Mouse (Mus musculus) lung, postnatal 0 days (tissue): Measurements from ENCODE around the gene Hhat. TPM values are rescaled to one million over a fixed set of nuclear protein-coding genes. Genes with fewer than 3 reads are reported as not detected.

Experiments
- ATAC-seq: fragments of 200-750 bp; cut with Nextera tagmentation; 2 replicates; pipeline ENCODE4 v1.8.0; 2017; ENCODE audit warnings: moderate library complexity
- DNase-seq: peaks from one replicate; pipeline ENCODE4 v3.0.0-alpha.2; 2016; ENCODE audit warnings: low spot score
- H3K27ac ChIP-seq: fragments of 300-500 bp; sonication (generic); 2 replicates; pipeline ENCODE4 v1.5.1; 2014; ENCODE audit warnings: antibody characterized with exemption, mild to moderate bottlenecking, low read length, mixed read lengths
- H3K27me3 ChIP-seq: fragments of 300-500 bp; sonication (generic); replicated peaks from 2 replicates; pipeline ENCODE4 v1.6.1; 2014; ENCODE audit warnings: low read length, mixed read lengths; ENCODE audit not compliant: insufficient read depth
- H3K36me3 ChIP-seq: fragments of 300-500 bp; sonication (generic); 2 replicates; pipeline ENCODE4 v1.6.1; 2014; ENCODE audit warnings: low read length, mixed read lengths; ENCODE audit not compliant: insufficient read depth
- H3K4me1 ChIP-seq: fragments of 300-500 bp; sonication (generic); 2 replicates; pipeline ENCODE4 v1.6.1; 2014; ENCODE audit warnings: antibody characterized with exemption, low read depth, low read length, mixed read lengths; ENCODE audit not compliant: insufficient read depth
- H3K4me2 ChIP-seq: fragments of 300-500 bp; sonication (generic); replicated peaks from 2 replicates; pipeline ENCODE4 v1.6.1; 2014; ENCODE audit warnings: low read depth, mild to moderate bottlenecking, low read length, moderate library complexity, mixed read lengths
- H3K4me3 ChIP-seq: fragments of 300-500 bp; sonication (generic); 2 replicates; pipeline ENCODE4 v1.5.1; 2014; ENCODE audit warnings: low read depth, low read length
- H3K9ac ChIP-seq: fragments of 300-500 bp; sonication (generic); replicated peaks from 2 replicates; pipeline ENCODE4 v1.6.1; 2014; ENCODE audit warnings: low read depth, mild to moderate bottlenecking
- H3K9me3 ChIP-seq: fragments of 300-500 bp; sonication (generic); 2 replicates; pipeline ENCODE4 v1.6.1; 2016; ENCODE audit warnings: low read length, mixed read lengths
- CTCF ChIP-seq: IDR thresholded peaks from 2 replicates; pipeline ENCODE4 v1.5.1; 2016; ENCODE audit warnings: antibody characterized with exemption, mild to moderate bottlenecking
- EP300 ChIP-seq: IDR thresholded peaks from 2 replicates; pipeline ENCODE4 v1.6.1; 2016; ENCODE audit warnings: antibody characterized with exemption, mild to moderate bottlenecking, control low read depth
- WGBS: fragments of 180-500 bp; shearing (Covaris S2); extraction: QIAGEN DNeasy Blood & Tissue Kit; methylation state at CpG from one replicate; pipeline ENCODE4 v1.1.7; 2014; 5-methylcytosine and 5-hydroxymethylcytosine counted together
- polyA plus RNA-seq: library from polyadenylated mRNA; unstranded; fragments of >200 nt; fragmentation: Nextera tagmentation; extraction: Ambion mirVana; gene quantifications from 2 replicates; pipeline ENCODE4 v1.2.1, GENCODE M21; 2015

Gene Hhat
- polyA plus RNA-seq, 1 experiment from 2014 or later: 2.4 TPM

DNA sequence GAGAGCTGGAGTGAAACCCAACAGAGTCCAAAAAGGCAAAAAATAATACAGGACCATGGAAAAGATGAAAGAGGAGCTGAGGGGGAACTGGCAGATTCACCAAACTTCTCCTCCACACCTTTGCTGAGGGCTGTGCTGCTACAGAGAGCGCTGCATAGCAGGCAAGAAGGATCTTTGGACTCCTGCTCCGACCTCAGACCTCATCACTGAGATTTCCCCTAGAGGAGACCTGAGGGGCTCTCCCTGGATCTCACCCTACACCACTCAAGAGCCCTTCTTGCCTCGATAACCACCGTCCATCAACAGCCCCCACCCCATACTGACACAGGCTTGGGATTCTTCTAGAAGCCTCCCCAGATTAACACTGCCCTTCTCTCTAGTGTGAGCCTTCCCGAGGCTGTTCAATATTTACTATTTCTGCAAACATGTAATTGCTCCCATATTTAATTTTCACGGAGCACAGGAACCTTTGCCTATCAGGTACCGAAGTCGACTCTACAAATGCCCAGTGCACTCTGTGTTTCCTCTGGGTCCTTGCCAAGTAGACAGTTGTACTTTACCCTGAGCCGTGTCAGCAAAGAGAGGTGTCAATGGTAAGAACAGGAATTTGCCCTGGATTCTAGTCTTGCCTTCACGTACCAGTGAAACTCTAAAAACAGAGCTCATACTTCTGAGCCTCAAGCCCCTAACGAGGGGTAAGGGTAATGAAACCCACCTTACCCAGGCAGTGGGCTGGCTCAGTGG is 158.9 kb downstream of the Hhat start:
- Histone ChIP-seq H3K9ac (no peak overlapping the region), H3K4me1 (no peaks in the 10 kb centered on the region), H3K9me3 (no peaks in the 10 kb centered on the region), H3K27me3 (no peaks in the 10 kb centered on the region), H3K27ac (no peak overlapping the region), H3K4me2 (no peak overlapping the region), H3K36me3 (no peaks in the 10 kb centered on the region), H3K4me3 (no peak overlapping the region)
- no peak for ATAC-seq
- TF ChIP-seq EP300 (no peak), CTCF (no peak)
- 60% methylated on average over 11 of the region's 11 CpGs for WGBS
- no peak for DNase-seq

DNA sequence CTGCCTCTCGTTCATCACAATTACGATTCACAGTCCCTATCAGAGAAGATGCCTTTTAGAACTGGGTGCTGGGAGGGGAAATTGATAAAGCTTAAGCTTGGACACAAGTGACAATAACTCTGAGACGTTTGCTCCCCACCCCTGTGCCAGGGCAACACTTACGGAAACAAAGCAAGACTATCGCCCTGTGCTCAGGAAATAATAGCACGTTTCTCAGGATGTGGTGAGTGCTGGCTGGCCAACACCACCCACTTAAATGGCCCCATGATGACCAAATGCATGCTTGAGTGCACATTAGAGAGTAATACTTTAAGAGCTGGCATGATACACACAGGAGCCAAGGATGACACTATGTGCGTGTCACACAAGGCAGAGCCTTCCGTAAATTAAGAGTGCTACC is 164.1 kb downstream of the Hhat start:
- Histone ChIP-seq H3K9me3 (no peaks in the 10 kb centered on the region), H3K27me3 (no peaks in the 10 kb centered on the region), H3K9ac (no peak overlapping the region), H3K4me1 (no peaks in the 10 kb centered on the region), H3K4me3 (no peak overlapping the region), H3K27ac (no peak overlapping the region), H3K36me3 (no peaks in the 10 kb centered on the region), H3K4me2 (no peak overlapping the region)
- no peak for TF ChIP-seq CTCF
- DNase-seq (no peak), ATAC-seq (no peak)
- 65% methylated on average over 8 of the region's 8 CpGs for WGBS

DNA sequence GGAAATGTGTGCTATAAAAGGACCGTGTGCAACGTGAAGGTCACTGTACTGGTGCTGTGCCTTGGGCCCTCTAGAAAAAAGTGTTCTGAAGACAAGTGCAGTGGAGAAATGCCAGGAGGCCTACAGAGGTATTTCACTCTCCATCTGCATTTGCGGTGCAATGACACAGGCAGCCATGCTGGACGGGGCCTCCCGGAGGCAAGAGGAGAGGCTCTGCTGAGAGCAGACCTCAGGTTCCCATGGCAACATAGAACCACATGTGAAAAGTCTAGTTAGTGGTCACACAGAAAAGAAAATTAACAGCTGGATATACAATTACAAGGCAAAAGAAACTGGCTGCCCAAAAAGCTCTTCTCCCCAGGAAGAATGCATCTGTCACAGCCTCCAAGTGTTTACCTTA is 166.6 kb downstream of the Hhat start:
- DNase-seq (no peak), ATAC-seq (no peak)
- Histone ChIP-seq H3K9me3 (no peaks in the 10 kb centered on the region), H3K4me1 (no peaks in the 10 kb centered on the region), H3K36me3 (no peaks in the 10 kb centered on the region), H3K4me3 (no peak overlapping the region), H3K9ac (no peak overlapping the region), H3K27ac (no peak overlapping the region), H3K27me3 (no peaks in the 10 kb centered on the region), H3K4me2 (no peak overlapping the region)
- 51% methylated on average over 5 of the region's 5 CpGs for WGBS
- TF ChIP-seq EP300: no peak
- no peak for TF ChIP-seq CTCF

DNA sequence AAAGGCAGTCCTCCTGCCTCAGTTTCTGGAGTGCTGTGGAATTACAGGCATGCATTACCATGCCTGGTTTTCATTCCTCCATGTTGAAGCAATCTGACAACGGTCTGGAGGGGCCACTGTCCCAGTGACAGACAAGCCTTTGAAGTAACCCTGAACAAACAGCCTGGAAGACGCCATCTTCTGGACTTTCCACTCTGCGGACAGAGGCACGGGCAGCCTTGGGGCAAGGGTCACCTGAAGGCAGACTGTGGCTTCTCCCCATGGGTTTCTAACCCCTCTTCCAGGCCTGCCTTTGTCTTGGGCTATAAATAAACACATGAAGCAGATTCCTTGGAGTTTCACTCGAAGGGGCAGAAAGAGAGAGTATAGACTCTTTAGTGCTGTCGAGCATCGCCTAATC is 167.5 kb downstream of the Hhat start:
- H3K4me1 ChIP-seq: no peaks in the 10 kb centered on the region
- 36% methylated on average over 7 of the region's 7 CpGs for WGBS
- no peaks in the 10 kb centered on the region for H3K36me3 ChIP-seq
- H3K9ac ChIP-seq: no peak overlapping the region
- H3K9me3 ChIP-seq: no peaks in the 10 kb centered on the region
- no peak for TF ChIP-seq CTCF
- TF ChIP-seq EP300: no peak
- no peaks in the 10 kb centered on the region for H3K27me3 ChIP-seq
- H3K4me2 ChIP-seq: no peak overlapping the region
- H3K27ac ChIP-seq: no peak overlapping the region
- ATAC-seq (no peak), DNase-seq (no peak)
- no peak overlapping the region for H3K4me3 ChIP-seq

DNA sequence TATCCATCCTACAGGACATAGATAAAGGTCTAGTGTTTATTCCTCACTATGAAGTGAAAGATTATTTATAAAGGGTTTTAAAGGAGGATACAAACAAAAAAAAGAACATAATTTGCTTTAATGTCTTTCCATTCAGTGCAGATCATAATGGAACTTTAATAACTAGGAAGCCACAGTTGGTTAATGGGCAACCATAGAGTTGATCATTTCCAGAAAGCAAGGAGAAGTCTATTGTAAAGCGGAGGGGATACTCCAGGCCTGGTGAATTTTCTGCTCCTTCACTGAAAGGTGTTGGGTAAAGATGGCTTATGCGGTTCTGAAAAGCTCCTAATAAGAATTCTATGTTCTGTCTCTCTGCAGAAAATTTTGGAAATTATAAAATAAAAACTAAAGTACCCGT is 169.8 kb downstream of the Hhat start:
- TF ChIP-seq EP300 (no peak), CTCF (no peak)
- Histone ChIP-seq H3K36me3 (no peaks in the 10 kb centered on the region), H3K9ac (no peak overlapping the region), H3K4me3 (no peak overlapping the region), H3K4me2 (no peak overlapping the region), H3K27ac (no peak overlapping the region), H3K4me1 (no peaks in the 10 kb centered on the region), H3K27me3 (no peaks in the 10 kb centered on the region), H3K9me3 (no peaks in the 10 kb centered on the region)
- no peak for DNase-seq
- WGBS: 81% methylated on average over 3 of the region's 3 CpGs
- no peak for ATAC-seq

DNA sequence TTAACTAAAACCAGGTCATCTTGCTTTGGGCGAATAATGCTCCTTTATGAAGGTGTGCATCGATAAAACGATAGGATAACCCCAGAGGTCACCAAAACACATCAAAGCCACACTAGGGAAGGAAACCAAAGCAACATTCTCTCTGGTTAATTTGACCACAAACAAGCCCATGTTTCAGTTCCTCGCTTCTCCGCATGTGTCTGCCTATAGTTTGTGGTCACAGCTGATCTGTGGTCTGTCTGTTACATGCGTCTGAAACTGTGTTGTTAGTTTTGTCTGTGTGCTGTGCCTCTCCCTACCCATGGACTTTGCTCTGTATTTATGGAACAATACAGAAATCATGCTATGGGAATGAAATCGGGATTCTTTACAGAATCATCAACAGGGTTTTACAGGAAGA is 171.3 kb downstream of the Hhat start:
- Histone ChIP-seq H3K9me3 (no peaks in the 10 kb centered on the region), H3K9ac (no peak overlapping the region), H3K4me3 (no peak overlapping the region), H3K27me3 (no peaks in the 10 kb centered on the region), H3K27ac (no peak overlapping the region), H3K4me2 (no peak overlapping the region), H3K36me3 (no peaks in the 10 kb centered on the region), H3K4me1 (no peaks in the 10 kb centered on the region)
- TF ChIP-seq EP300 (no peak), CTCF (no peak)
- WGBS: 79% methylated on average over 7 of the region's 7 CpGs
- DNase-seq (no peak), ATAC-seq (no peak)

DNA sequence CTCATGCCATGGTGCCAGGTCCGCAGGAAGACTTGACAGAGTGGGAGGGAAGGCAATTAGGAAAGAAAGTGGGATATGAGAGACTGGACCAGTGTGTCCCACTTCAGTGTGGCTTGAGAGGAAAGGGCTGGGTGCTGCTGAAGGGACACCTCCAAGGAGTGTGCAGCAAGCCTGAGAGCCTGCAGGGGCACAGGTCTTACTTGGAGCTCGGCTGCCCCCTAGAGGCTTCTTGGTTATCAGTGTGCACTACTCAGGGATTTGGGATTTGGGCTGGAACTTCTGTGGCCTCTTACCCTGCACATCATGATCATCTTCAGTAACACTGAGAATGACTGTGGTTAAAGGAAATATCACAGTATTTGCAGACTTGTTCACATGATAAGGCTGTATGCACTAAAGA is 172.6 kb downstream of the Hhat start:
- WGBS: 41% methylated on average over 2 of the region's 2 CpGs

More for the DNA sequence above, 172.6 kb downstream of the Hhat start:
- H3K4me1 ChIP-seq: no peaks in the 10 kb centered on the region
- DNase-seq (peak; percentile 80), ATAC-seq (peak; percentile 73; the same call in 1 of the 2 replicates)
- TF ChIP-seq CTCF (peak; percentile 82), EP300 (no peak)
- H3K36me3 ChIP-seq: no peaks in the 10 kb centered on the region
- no peak overlapping the region for H3K9ac ChIP-seq
- no peaks in the 10 kb centered on the region for H3K9me3 ChIP-seq
- no peak overlapping the region for H3K4me3 ChIP-seq
- H3K4me2 ChIP-seq: no peak overlapping the region
- H3K27ac ChIP-seq: no peak overlapping the region
- H3K27me3 ChIP-seq: no peaks in the 10 kb centered on the region
